In genomic region chr1:74587773-74588445, GRCm38 (mm10) we compare ENCODE assay signal across 8 mouse cellular contexts. TPM values are rescaled to one million over a fixed set of nuclear protein-coding genes. Genes with fewer than 3 reads are reported as not detected.
DNase-seq lines count a peak whose midpoint lies in the region; ATAC-seq and TF ChIP-seq lines count a peak whose summit lies in the region.

Gene Zfp142, minus strand, starts transcription at chr1:74588246.
Gene Bcs1l, plus strand, starts transcription at chr1:74588289.

- peak within 1 kb of the TSS; percentile 96 for H3K27ac ChIP-seq in gastrocnemius, adult 2 months
- H3K27ac ChIP-seq in hindbrain, postnatal 0 days = peak within 1 kb of the TSS; percentile 85
- peak within 1 kb of the TSS; percentile 96 for H3K27ac ChIP-seq in left cerebral cortex, adult 2 months

- H3K4me2 ChIP-seq in hindbrain, postnatal 0 days (ENCODE audit: low read depth, low read length) = peak within 1 kb of the TSS; percentile 96

- H3K27me3 ChIP-seq in hindbrain, postnatal 0 days (ENCODE audit: insufficient read depth, low read length) = no peaks in the 10 kb centered on the region

- peaks cover 17% of the 10 kb centered on the region for H3K36me3 ChIP-seq in hindbrain, postnatal 0 days (ENCODE audit: insufficient read depth, low read length)

- WGBS in hindbrain, postnatal 0 days = under 1% methylated on average over 48 of the region's 48 CpGs

- peaks cover 10% of the 10 kb centered on the region; the same call in 1 of the 2 replicates for H3K4me1 ChIP-seq in hindbrain, postnatal 0 days (ENCODE audit: insufficient read depth, low read length)

- H3K9me3 ChIP-seq in hindbrain, postnatal 0 days (ENCODE audit: low read length) = no peaks in the 10 kb centered on the region

- intact Hi-C loops in gastrocnemius, adult 2 months (cut with DNase I) = loop anchor here (5.0 to 10.0 kb wide), 4 partner anchors 81 to 729 kb away; partner anchors contain the start of genes Aamp, Cnot9, Dnpep and Pnkd
- intact Hi-C loops in left cerebral cortex, adult 2 months (cut with DNase I) = loop anchor here (1.0 to 5.0 kb wide), 3 partner anchors 13 to 729 kb away; partner anchors contain the start of genes Cnot9, Dnpep, Rnf25 and Stk36

- peak; percentile 95 for ATAC-seq in common myeloid progenitor, adult 5-6 weeks (replicated peaks; ENCODE audit: low read depth, poor library complexity, severe bottlenecking)
- ATAC-seq in hindbrain, postnatal 0 days = peak; percentile 99
- ATAC-seq in megakaryocyte, adult 5-6 weeks (ENCODE audit: poor library complexity, severe bottlenecking) = peak; percentile 96

- peak; percentile 99 for DNase-seq in ZHBTc4 (ENCODE audit: low read depth, low spot score)
- DNase-seq in gastrocnemius, adult 2 months = peak; percentile 99
- DNase-seq in hindbrain, postnatal 0 days (ENCODE audit: low spot score) = peak; percentile 99
- peak; percentile 97 to 98 for DNase-seq in left cerebral cortex, adult 2 months (ENCODE audit: extremely low spot score in 1 of 2, low spot score in 2 of 2)
- peak; percentile 98 to 99 for DNase-seq in right cerebral cortex, adult 2 months (ENCODE audit: low spot score in 2 of 2)
- peak; percentile 99 for DNase-seq in urinary bladder, postnatal 14 days (ENCODE audit: low spot score)

- H3K9ac ChIP-seq in hindbrain, postnatal 0 days (replicated peaks; ENCODE audit: low read length) = peak within 1 kb of the TSS; percentile 74

- TF ChIP-seq CTCF in gastrocnemius, adult 2 months (IDR thresholded peaks at IDR 0.05) = peak; percentile 17; the same call in 1 of the 2 replicates
- TF ChIP-seq CTCF in hindbrain, postnatal 0 days (IDR thresholded peaks at IDR 0.05; ENCODE audit: low read depth) = peak; percentile 45
- TF ChIP-seq CTCF in left cerebral cortex, adult 2 months (IDR thresholded peaks at IDR 0.05) = peak; percentile 23

- H3K4me3 ChIP-seq in gastrocnemius, adult 2 months = peak within 1 kb of the TSS; percentile 99
- H3K4me3 ChIP-seq in hindbrain, postnatal 0 days (ENCODE audit: low read length) = peak within 1 kb of the TSS; percentile 84
- H3K4me3 ChIP-seq in left cerebral cortex, adult 2 months = peak within 1 kb of the TSS; percentile 70

RNA-seq across cellular contexts. Expression of gene Zfp142, which starts in this region (rescaled TPM):
- total RNA-seq in common myeloid progenitor, adult 5-6 weeks (2017) = 10.9 and 12.5 TPM in 2 replicates
- total RNA-seq in gastrocnemius, adult 2 months (2021) = 10 to 100 TPM in 1 of 2 experiments, 1 to 10 TPM in 1; 8.1 to 15.5 TPM
- 13.3 and 15.1 TPM in 2 replicates for total RNA-seq in hindbrain, postnatal 0 days (2014; rRNA removed)
- polyA plus RNA-seq in hindbrain, postnatal 0 days (2015; fragmentation: Nextera tagmentation; extraction: Ambion mirVana) = 5.4 and 5.9 TPM in 2 replicates
- total RNA-seq in left cerebral cortex, adult 2 months (2021) = 10 to 100 TPM; 36.1 to 36.7 TPM
- total RNA-seq in megakaryocyte, adult 5-6 weeks (2015) = 14.5 and 16.2 TPM in 2 replicates
- total RNA-seq in megakaryocyte, adult 5-6 weeks (2017) = 6.2 and 7.2 TPM in 2 replicates

RNA-seq across cellular contexts. Expression of gene Bcs1l, which starts in this region (rescaled TPM):
- total RNA-seq in common myeloid progenitor, adult 5-6 weeks (2017) = 14.9 and 23.7 TPM in 2 replicates
- total RNA-seq in gastrocnemius, adult 2 months (2021) = 10 to 100 TPM; 16.9 to 26.2 TPM
- total RNA-seq in hindbrain, postnatal 0 days (2014; rRNA removed) = 15.2 and 29.9 TPM in 2 replicates
- polyA plus RNA-seq in hindbrain, postnatal 0 days (2015; fragmentation: Nextera tagmentation; extraction: Ambion mirVana) = 12.3 and 14.4 TPM in 2 replicates
- 10 to 100 TPM; 22.9 to 23.7 TPM for total RNA-seq in left cerebral cortex, adult 2 months (2021)
- total RNA-seq in megakaryocyte, adult 5-6 weeks (2015) = 9.8 and 9.9 TPM in 2 replicates
- 8.3 and 10.9 TPM in 2 replicates for total RNA-seq in megakaryocyte, adult 5-6 weeks (2017)

Comparison
In these comparisons a context has a peak if more than half of its experiments do, and no peak if none do; other contexts are left out.
1. Peak in every context shown above with its lines: DNase-seq, ATAC-seq, H3K4me3 ChIP-seq and H3K27ac ChIP-seq.